Mouse (Mus musculus): ENCODE results near the gene Rab4a.

GRCm38 (mm10) chr8:123882412-123882811 is 76.6 kb downstream of the Rab4a start:
- TF ChIP-seq CTCF (IDR thresholded peaks at IDR 0.05; ENCODE audit: low read depth, low read length) (no peak), GATA1 (IDR thresholded peaks at IDR 0.05; ENCODE audit: borderline replicate concordance, low read length) (no peak), POLR2AphosphoS5 (IDR thresholded peaks at IDR 0.05; ENCODE audit: insufficient replicate concordance, low read depth, low read length) (no peak)

All from G1E (cell line).